Mouse (Mus musculus): ENCODE measurements around the gene Bnip1. TPM values are rescaled to one million over a fixed set of nuclear protein-coding genes. Genes with fewer than 3 reads are reported as not detected.

Bnip1 gene
- polyA plus RNA-seq, 1 experiment from 2014 or later = 48.2 TPM

DNA sequence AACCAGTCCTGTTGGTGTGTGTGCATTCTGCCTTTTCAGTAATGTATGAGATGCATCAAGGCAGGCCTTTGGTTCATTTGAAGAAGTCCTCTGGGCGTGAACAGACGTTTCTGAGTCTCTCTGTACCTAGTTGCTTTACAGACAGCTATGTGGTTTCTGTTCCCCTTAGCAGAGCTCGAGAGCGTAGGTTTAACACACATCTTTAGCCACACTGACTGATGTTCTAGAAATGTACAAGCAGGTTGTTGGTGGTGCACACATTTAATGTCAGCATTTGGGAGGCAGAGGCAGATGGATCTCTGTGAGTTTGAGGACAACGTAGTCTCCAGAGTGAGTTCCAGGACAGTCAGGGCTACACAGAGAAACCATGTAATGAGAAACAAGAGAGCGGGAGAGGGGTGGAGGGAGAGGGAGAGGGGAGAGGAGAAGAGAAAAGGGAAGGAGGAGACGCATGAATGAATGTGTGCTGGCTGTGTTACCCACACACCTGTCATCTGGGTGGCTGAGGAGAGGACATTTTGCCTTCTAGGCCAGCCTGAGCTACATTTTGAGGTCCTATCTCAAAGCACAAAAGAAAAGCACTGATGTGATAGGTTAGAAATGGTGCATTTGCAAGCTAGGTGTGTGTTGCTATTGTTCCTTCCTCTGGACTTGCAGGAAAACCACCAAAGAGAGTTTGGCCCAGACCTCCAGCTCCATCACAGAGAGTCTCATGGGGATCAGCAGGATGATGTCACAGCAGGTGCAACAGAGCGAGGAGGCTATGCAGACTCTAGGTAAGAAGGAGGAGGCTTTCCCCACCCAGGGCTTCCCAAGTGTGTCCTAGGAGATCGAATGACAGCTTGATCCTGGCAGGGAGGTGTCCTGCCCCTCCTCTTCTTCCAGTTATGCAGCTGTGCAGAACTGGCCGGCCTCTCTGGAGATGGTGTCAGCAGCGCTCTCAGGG, 9.7 kb downstream of the Bnip1 start:
- 92% methylated on average over 11 of the region's 11 CpGs for WGBS

DNA sequence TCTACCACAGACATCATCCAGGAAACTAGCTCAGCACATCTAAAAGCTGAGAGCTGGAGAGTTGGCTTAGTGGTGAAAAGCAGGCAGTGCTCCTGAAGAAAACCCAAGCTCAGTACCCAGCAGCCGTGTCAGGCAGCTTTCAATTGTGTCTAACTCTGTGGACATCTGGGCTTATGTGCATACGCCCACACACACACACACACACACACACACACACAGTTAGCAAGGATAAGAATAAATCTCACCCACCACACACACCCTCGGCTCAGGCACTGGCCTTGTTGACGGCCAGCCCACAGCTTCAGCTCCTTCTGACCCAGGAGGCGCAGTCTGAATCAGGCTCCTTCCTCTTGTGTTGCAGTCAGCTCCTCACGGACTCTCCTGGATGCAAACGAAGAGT, 10.7 kb downstream of the Bnip1 start:
- ATAC-seq = no peak
- peaks cover 64% of the 10 kb centered on the region for H3K36me3 ChIP-seq (ENCODE audit: control insufficient read depth, insufficient read depth, low read length)

More for the DNA sequence above, 9.7 kb downstream of the Bnip1 start:
- ATAC-seq (no peak), DNase-seq (ENCODE audit: low spot score) (no peak)
- Histone ChIP-seq H3K27me3 (replicated peaks; ENCODE audit: control insufficient read depth, insufficient read depth, low read length) (no peaks in the 10 kb centered on the region), H3K36me3 (ENCODE audit: control insufficient read depth, insufficient read depth, low read length) (peaks cover 70% of the 10 kb centered on the region), H3K9ac (ENCODE audit: low read length) (no peak overlapping the region), H3K4me1 (ENCODE audit: control insufficient read depth, insufficient read depth, low read length) (no peaks in the 10 kb centered on the region), H3K27ac (ENCODE audit: low read depth, low read length) (no peak overlapping the region), H3K9me3 (replicated peaks; ENCODE audit: control insufficient read depth, low read length) (no peaks in the 10 kb centered on the region), H3K4me3 (ENCODE audit: low read depth, low read length) (no peak overlapping the region), H3K4me2 (ENCODE audit: low read length) (no peak overlapping the region)

DNA sequence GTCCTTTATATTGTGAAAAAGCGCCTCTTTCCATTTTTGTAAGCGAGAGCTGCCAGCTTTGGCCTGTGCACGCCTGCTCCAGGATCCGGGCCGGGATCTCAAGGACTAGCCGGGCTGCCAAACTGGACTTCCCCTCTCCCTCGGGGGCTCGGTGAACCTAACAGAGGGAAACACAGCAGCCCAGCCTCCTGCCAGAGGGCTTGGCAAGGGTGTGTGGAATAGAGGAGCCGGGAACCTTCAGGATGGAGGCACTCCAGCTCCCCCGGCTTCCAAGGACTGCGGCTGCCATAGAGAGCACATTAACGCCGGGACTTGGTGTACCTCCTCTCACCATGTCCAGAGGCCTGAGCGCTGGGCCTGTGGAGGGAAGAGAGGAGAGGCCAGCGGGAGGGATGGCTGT, 11.2 kb downstream of the Bnip1 start:
- H3K9ac ChIP-seq (ENCODE audit: low read length) = no peak overlapping the region
- no peak overlapping the region for H3K4me2 ChIP-seq (ENCODE audit: low read length)
- H3K4me1 ChIP-seq (ENCODE audit: control insufficient read depth, insufficient read depth, low read length) = no peaks in the 10 kb centered on the region
- ATAC-seq (no peak), DNase-seq (ENCODE audit: low spot score) (no peak)
- WGBS = 93% methylated on average over 15 of the region's 15 CpGs
- peaks cover 59% of the 10 kb centered on the region for H3K36me3 ChIP-seq (ENCODE audit: control insufficient read depth, insufficient read depth, low read length)
- no peak overlapping the region for H3K27ac ChIP-seq (ENCODE audit: low read depth, low read length)
- H3K4me3 ChIP-seq (ENCODE audit: low read depth, low read length) = no peak overlapping the region
- no peaks in the 10 kb centered on the region for H3K9me3 ChIP-seq (replicated peaks; ENCODE audit: control insufficient read depth, low read length)
- H3K27me3 ChIP-seq (replicated peaks; ENCODE audit: control insufficient read depth, insufficient read depth, low read length) = no peaks in the 10 kb centered on the region

More for the DNA sequence above, 10.7 kb downstream of the Bnip1 start:
- Histone ChIP-seq H3K27ac (ENCODE audit: low read depth, low read length) (no peak overlapping the region), H3K9ac (ENCODE audit: low read length) (no peak overlapping the region), H3K9me3 (replicated peaks; ENCODE audit: control insufficient read depth, low read length) (no peaks in the 10 kb centered on the region), H3K4me1 (ENCODE audit: control insufficient read depth, insufficient read depth, low read length) (no peaks in the 10 kb centered on the region), H3K4me3 (ENCODE audit: low read depth, low read length) (no peak overlapping the region), H3K4me2 (ENCODE audit: low read length) (no peak overlapping the region), H3K27me3 (replicated peaks; ENCODE audit: control insufficient read depth, insufficient read depth, low read length) (no peaks in the 10 kb centered on the region)
- 86% methylated on average over 7 of the region's 7 CpGs for WGBS
- DNase-seq (ENCODE audit: low spot score) = no peak

DNA sequence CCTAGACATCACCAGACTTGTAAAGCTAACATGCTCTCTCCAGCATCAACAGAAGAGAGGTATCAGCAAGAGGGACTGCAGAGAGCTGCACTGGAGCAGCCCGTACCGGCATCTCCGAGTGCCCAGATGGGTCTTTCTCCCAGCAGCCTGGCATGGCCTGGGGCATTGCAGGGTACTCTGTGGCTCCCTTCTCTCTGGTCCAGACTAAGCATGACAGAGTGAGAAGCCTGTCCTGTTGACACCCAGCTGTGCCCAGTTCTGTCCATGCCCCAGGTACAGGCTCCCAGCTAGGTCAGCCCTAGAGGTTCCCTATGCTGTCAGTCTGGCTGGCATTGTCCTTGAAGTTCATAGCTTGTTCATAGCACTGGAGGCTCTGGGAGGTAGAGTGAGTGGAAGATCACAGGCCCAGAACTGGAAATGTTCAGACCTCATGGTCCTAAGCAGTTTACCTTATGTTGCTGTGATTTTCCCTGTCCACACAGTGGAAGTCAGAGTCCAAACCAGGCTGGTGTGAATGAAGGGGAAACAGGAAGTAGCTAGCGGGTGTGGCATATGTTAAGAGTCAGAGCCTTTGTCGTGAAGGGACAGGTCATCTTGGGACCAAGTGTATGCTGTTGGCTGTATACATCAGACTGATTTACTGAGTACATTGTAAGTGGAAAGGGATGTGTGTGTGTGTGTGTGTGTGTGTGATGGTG, 12.4 kb downstream of the Bnip1 start:
- Histone ChIP-seq H3K27ac (ENCODE audit: low read depth, low read length) (no peak overlapping the region), H3K9ac (ENCODE audit: low read length) (no peak overlapping the region), H3K4me1 (ENCODE audit: control insufficient read depth, insufficient read depth, low read length) (no peaks in the 10 kb centered on the region), H3K27me3 (replicated peaks; ENCODE audit: control insufficient read depth, insufficient read depth, low read length) (no peaks in the 10 kb centered on the region), H3K9me3 (replicated peaks; ENCODE audit: control insufficient read depth, low read length) (no peaks in the 10 kb centered on the region), H3K4me3 (ENCODE audit: low read depth, low read length) (no peak overlapping the region), H3K4me2 (ENCODE audit: low read length) (no peak overlapping the region), H3K36me3 (ENCODE audit: control insufficient read depth, insufficient read depth, low read length) (peaks cover 52% of the 10 kb centered on the region)
- 90% methylated on average over 5 of the region's 5 CpGs for WGBS
- ATAC-seq (no peak), DNase-seq (ENCODE audit: low spot score) (no peak)

GRCm38 (mm10) chr17:26794744-26795143, 13.9 kb downstream of the Bnip1 start:
- WGBS = 16% methylated on average over 3 of the region's 3 CpGs

GRCm38 (mm10) chr17:26795386-26795785, 14.5 kb downstream of the Bnip1 start:
- Histone ChIP-seq H3K9ac (ENCODE audit: low read length) (no peak overlapping the region), H3K4me3 (ENCODE audit: low read depth, low read length) (no peak overlapping the region), H3K27ac (ENCODE audit: low read depth, low read length) (no peak overlapping the region), H3K27me3 (replicated peaks; ENCODE audit: control insufficient read depth, insufficient read depth, low read length) (no peaks in the 10 kb centered on the region), H3K9me3 (replicated peaks; ENCODE audit: control insufficient read depth, low read length) (no peaks in the 10 kb centered on the region), H3K4me2 (ENCODE audit: low read length) (no peak overlapping the region), H3K4me1 (ENCODE audit: control insufficient read depth, insufficient read depth, low read length) (no peaks in the 10 kb centered on the region), H3K36me3 (ENCODE audit: control insufficient read depth, insufficient read depth, low read length) (peaks cover 30% of the 10 kb centered on the region)
- DNase-seq (ENCODE audit: low spot score) (no peak), ATAC-seq (no peak)
- WGBS = 80% methylated on average over 6 of the region's 7 CpGs

More at GRCm38 (mm10) chr17:26794744-26795143, 13.9 kb downstream of the Bnip1 start:
- ATAC-seq (no peak), DNase-seq (ENCODE audit: low spot score) (peak; percentile 55)
- H3K9me3 ChIP-seq (replicated peaks; ENCODE audit: control insufficient read depth, low read length) = no peaks in the 10 kb centered on the region
- H3K36me3 ChIP-seq (ENCODE audit: control insufficient read depth, insufficient read depth, low read length) = peaks cover 36% of the 10 kb centered on the region
- no peaks in the 10 kb centered on the region for H3K27me3 ChIP-seq (replicated peaks; ENCODE audit: control insufficient read depth, insufficient read depth, low read length)
- H3K4me3 ChIP-seq (ENCODE audit: low read depth, low read length) = no peak overlapping the region
- no peaks in the 10 kb centered on the region for H3K4me1 ChIP-seq (ENCODE audit: control insufficient read depth, insufficient read depth, low read length)
- H3K4me2 ChIP-seq (ENCODE audit: low read length) = no peak overlapping the region
- H3K9ac ChIP-seq (ENCODE audit: low read length) = no peak overlapping the region
- no peak overlapping the region for H3K27ac ChIP-seq (ENCODE audit: low read depth, low read length)

- no peaks in the 10 kb centered on the region for H3K9me3 ChIP-seq (replicated peaks; ENCODE audit: control insufficient read depth, low read length)
Observed at GRCm38 (mm10) chr17:26797379-26798128, 16.7 kb downstream of the Bnip1 start.

GRCm38 (mm10) chr17:26802886-26803285, 22.0 kb downstream of the Bnip1 start:
- WGBS = 80% methylated on average over 3 of the region's 3 CpGs
- no peak overlapping the region for H3K4me2 ChIP-seq (ENCODE audit: low read length)
- no peaks in the 10 kb centered on the region for H3K4me1 ChIP-seq (ENCODE audit: control insufficient read depth, insufficient read depth, low read length)
- ATAC-seq (no peak), DNase-seq (ENCODE audit: low spot score) (no peak)
- H3K27me3 ChIP-seq (replicated peaks; ENCODE audit: control insufficient read depth, insufficient read depth, low read length) = no peaks in the 10 kb centered on the region
- no peaks in the 10 kb centered on the region for H3K9me3 ChIP-seq (replicated peaks; ENCODE audit: control insufficient read depth, low read length)
- H3K27ac ChIP-seq (ENCODE audit: low read depth, low read length) = no peak overlapping the region
- no peak overlapping the region for H3K4me3 ChIP-seq (ENCODE audit: low read depth, low read length)
- no peak overlapping the region for H3K9ac ChIP-seq (ENCODE audit: low read length)
- H3K36me3 ChIP-seq (ENCODE audit: control insufficient read depth, insufficient read depth, low read length) = no peaks in the 10 kb centered on the region

More at GRCm38 (mm10) chr17:26797379-26798128, 16.7 kb downstream of the Bnip1 start:
- ATAC-seq (no peak), DNase-seq (ENCODE audit: low spot score) (no peak)
- no peak overlapping the region for H3K4me2 ChIP-seq (ENCODE audit: low read length)
- H3K27me3 ChIP-seq (replicated peaks; ENCODE audit: control insufficient read depth, insufficient read depth, low read length) = no peaks in the 10 kb centered on the region
- no peak overlapping the region for H3K27ac ChIP-seq (ENCODE audit: low read depth, low read length)
- H3K4me3 ChIP-seq (ENCODE audit: low read depth, low read length) = no peak overlapping the region
- H3K9ac ChIP-seq (ENCODE audit: low read length) = no peak overlapping the region
- 75% methylated on average over 6 of the region's 6 CpGs for WGBS
- H3K4me1 ChIP-seq (ENCODE audit: control insufficient read depth, insufficient read depth, low read length) = no peaks in the 10 kb centered on the region
- peaks cover 8% of the 10 kb centered on the region for H3K36me3 ChIP-seq (ENCODE audit: control insufficient read depth, insufficient read depth, low read length)
